Mouse (Mus musculus): ENCODE measurements around the gene Ntn3. TPM values are rescaled to one million over a fixed set of nuclear protein-coding genes. Genes with fewer than 3 reads are reported as not detected.
A peak's percentile ranks its signal among the peaks of the same experiment; 100 is the strongest.

Gene Ntn3
- polyA plus RNA-seq, 1 experiment from 2014 or later, result 0.29 TPM

DNA sequence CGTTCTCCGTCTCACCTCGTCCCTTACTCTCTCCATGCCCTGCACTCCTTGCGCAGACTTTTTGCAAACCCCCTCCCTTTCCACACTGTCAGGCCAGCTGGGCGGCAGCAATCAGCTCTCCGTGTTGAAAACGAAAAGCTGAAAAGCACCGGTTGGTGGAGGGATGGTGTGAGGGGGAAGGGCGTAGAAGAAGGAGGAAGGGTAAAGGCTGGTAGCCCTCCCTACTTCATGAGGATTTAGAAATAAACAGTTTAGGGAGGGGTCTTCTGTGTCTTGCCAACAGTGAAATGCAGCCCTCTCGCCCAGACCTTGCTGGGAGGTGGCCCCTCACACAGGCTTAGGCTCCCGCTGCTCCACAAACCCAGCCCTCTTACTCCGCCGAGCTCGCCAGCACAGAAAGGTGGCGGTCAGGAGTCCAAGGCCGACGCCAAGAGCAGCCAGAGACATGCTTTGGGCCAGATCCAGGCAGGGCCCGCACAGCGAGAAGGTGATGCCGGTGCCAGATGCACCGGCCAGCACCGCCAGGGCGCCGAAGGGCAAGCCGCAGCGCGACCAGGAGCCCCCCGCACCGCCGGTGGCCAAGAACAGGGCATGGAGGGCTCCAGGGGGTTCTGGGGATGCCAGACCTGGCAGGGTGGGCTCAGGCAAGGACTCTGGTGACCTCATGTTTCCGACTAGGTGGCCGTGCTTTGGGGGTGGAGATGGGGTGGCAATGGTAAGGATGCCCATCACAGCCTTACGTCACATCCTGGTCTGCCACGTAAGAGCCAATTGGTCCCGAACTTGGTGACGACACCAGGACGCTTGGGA is 2.5 kb upstream of the Ntn3 start:
- DNase-seq (ENCODE audit: low spot score), result peak; percentile 34

DNA sequence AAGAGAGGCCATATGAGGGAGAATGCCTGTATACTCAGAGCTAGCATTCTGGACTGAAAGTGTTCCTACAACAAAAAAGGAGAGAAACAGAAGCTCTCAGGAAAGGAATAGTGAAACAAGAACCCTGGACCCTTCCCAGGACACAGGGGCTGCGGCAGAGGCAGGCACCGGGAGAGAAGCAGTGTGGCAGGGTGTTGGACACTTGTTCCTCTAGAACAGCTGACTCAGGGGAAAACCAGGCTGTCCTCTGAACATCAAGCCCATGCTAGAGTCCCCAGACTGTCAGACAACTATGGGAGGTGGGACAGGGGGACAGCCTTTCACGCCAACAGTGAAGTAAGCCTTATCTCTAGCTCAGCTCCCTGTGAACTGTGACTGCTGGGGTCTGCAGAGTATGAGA is 1.3 kb upstream of the Ntn3 start:
- no peak for DNase-seq (ENCODE audit: low spot score)

DNA sequence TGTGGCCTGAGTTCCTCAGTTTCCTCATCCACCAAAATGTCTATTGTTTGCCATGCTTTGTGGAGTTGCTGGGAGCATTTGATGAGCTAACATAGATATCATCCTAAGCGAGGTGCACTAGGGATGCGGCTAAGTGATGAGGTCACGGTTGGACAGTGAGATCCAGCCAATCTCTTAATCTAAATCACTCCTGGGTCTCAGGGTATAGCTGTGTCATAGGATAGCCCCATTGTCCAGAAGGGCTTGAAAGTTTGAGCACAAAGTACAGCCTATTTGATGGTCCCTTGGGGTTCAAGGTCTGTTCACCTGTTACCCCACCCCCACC is 547 bp upstream of the Ntn3 start:
- DNase-seq (ENCODE audit: low spot score), result no peak

DNA sequence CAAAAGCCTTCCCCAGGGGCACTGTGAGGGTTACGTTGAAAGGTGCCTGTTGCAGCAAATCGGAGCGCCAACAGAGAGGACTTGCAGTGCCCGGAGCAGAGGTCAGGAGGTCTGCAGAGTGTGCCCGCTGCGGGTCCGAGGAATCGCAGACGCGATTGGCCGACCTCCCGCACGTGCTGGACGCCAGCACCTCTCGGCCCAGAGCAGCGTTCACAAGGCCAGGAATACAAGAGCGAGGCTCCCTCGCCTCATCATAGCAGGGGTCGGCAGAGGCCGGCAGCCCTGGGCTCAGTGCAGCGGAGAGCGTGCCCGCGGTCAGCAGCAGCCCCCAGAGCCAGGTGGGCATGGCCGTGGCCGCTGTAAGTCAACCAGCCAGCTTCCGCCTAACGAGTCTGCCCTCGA is 689 bp downstream of the Ntn3 start:
- DNase-seq (ENCODE audit: low spot score), result no peak

DNA sequence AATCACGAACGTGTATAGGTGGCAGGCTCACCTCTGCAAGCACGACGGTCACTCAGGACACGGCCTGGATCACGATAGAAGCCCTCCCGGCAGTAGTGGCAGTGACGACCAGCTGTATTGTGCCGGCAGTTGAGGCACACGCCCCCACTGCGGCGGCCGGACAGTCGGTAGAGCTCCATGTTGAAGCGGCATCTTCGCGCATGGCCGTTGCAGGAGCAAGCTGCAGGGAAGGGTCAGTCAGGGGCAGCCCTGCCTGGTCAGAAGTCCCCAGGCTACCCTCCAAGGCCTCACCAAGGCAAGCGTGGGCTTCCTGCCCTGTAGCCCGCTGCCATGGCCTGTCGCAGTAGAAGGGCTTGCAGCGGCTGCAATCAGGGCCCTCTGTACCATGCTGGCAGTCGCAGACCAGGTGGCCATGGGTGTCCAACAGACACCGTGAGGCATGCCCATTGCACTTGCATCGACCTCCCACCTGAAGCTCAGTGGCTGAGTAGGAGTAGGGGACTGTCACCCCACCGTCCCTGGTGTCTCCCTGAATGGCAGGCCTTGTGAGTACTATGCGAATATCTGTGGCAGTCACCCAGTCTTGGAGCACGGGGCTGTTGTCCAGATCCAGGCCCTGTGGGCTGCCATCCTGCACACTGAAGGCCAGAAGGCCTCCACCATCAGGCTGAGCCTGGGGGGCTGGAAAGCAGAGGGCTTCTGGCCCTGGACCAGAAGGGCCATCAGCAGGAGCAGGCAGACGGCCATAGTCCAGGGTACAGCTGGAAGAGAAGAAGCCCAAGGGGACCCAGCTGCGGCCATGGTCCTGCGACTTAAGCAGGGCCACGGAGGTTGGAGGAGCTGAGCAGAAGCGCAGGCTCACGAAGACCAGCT is 1.3 kb downstream of the Ntn3 start:
- no peak for DNase-seq (ENCODE audit: low spot score)

DNA sequence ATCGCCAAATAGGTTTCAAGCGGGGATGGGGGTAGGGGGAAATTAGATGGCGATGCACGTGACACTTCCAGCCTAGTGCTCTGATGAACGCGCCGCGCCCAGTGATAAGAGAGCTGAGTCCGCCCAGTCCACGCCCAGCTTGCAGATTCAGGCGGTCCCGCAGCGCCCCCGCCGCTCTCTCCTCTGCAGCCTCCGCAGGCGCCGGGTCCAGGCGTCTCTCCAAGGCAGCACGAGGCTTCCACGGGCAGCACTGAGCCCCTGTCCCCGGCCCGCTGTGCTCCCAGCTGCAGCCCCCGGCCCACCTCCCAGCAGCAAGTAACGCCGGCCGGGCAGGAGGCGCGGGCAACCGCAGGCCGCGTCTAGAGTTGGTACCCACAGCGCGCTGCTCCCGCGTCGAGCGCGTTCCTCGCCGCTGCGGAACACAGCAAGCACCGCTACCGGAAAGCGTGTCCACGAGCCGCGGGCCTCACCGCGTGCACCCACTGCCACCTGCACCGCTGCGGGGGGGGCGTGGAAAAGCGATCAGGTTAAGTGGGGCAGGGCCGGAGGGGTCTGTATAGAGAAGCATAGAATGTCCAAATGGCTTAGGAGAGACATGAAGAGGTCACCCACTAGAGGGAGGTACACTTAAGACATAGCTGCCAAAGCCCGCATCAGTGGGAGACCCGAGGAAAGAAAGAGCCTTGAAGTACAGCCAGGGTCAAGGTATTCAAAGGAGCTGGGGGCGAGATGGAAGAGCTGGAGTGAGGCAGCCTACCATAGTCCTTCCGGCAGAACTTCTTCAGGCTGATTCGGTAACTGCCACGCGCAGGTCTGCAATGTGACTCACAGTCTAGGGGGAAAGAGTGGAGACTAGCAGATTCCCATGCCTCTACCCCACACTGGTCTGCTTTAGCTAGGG is 2.6 kb downstream of the Ntn3 start:
- DNase-seq (ENCODE audit: low spot score), result peak; percentile 33

DNA sequence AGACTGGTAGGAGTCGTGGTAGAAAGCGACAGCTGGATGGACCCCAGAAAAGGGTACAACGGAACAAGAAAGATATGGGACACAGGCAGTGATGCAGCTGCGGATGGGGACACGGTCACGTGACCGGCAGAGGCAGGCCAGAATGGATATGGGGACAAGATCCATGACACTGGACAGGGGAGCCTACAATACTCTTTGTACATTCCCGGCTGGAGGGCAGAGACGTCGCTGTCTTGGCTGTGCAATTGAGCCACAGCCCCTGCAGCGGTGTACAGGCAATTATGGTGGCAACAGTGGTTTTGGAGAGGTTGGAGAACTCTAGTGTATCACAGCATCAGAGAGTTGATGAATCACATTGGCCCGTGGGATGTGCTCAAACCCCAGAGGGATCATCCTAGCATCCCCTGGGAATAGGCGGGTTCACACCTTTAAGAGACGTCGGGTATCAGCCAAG is 3.4 kb downstream of the Ntn3 start:
- DNase-seq (ENCODE audit: low spot score), result peak; percentile 21

DNA sequence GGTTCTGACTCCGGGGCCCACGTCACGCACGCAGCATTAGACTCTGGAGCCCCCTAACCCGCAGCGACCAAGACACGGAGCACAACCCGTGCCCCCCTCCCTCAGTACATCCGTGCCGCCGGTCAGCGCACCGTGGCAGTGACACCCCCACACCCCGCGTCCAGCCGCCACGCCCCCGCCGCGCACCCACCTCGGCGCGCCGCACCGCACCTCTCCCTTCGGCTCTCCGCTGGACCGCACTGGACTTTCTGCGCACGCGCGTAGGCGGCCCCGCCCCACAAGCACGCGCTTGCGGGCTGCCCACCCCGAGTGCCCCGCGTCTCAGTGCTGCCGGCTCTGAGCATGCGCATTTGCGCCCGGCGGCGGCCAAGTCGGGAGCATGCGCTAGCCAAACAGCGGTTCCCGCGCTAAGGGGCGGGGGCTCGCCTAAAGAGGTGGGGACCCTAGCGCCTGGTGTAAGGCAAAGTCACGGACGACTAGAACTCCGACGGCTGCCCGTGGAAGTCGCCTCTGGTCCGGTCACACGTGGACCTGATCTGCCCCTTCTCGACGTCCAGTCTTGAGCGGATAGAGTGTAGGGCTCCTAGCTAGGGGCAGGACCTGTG is 3.9 kb downstream of the Ntn3 start, which contains the start of gene Tbc1d24:
TSS of gene Tbc1d24 (minus strand) at position 279 of the 605 bp plus-strand sequence.
- peak; percentile 87 for DNase-seq (ENCODE audit: low spot score)

DNA sequence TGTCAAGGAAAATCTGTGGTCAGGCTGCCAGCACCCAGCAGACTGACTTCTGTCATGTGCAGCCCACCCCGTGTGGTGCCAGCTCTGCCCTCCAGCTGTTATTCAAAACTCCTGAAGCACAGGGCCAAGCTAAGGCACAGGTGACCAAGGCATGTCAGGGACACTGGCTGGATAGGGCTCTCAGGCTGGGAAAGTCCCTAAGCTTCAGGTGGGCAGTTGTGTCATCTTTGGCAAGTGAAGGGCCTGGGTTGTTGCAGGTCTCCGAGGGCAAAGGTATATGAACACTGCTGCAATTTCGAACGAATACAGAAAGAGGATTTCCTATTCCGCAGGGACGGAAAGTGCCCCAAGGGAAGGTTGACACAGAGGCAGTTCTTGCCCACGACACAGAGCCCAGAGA is 4.5 kb downstream of the Ntn3 start:
- no peak for DNase-seq (ENCODE audit: low spot score)

DNA sequence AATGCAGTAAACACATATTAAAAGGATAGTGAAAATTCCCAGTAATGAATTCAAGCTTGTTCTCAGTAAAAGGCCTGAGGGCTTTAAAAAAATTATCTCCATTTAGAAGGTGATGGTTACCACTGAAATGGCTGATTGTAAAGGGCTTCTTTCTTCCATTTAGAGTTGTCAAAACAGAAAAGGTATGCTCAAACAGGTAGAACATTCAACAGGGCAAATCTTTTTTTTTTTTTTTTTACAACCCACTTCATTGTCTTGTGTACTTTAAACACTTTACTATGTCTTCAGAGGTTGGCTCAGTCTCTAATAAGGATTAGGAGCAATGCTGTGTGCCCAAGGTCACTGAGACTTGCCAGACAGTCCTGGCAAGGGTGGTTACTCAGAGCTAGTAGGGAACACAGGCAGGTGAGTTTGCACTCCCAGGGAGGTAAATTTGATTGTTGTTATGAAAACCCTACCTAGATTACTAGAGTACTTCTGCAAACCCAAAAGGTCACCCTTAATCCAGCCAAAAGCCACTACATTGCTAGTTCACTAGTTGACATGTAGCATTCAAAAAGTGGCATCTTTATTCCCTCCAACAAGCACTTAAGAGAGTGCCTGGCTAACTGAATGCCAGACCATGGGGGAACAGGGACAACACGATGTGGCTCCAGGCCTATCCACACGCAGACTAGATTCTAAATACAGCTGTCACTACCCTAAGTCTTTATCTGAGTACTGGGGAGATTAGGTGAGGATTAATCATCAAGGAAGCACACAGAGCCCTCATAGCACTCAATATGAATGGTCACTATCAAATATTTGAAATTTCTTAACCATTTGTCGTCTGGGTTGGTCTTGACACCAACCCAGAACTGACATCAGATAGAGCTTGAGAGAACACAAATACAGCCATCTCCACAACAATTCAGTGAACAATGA is 5.5 kb downstream of the Ntn3 start:
- no peak for DNase-seq (ENCODE audit: low spot score)

DNA sequence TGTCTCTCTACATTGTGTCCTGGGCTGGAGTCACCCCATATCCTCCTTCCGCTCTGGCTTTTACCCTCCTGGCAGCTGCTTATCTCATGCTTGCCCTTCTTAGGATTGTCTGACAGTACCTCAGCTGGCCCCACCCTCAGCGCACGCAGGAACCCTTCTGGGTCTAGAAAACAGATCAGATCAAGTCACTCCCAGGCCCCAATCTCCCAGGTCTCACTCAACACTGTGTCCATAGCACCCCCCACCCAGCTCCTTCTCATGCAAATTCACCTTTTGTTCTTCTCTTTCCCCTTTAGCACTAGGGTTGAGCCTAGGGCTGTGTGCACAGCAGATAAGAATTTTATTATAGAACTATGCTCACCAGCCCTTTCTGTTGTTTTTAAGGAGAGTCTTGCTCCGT is 6.3 kb downstream of the Ntn3 start:
- no peak for DNase-seq (ENCODE audit: low spot score)

DNA sequence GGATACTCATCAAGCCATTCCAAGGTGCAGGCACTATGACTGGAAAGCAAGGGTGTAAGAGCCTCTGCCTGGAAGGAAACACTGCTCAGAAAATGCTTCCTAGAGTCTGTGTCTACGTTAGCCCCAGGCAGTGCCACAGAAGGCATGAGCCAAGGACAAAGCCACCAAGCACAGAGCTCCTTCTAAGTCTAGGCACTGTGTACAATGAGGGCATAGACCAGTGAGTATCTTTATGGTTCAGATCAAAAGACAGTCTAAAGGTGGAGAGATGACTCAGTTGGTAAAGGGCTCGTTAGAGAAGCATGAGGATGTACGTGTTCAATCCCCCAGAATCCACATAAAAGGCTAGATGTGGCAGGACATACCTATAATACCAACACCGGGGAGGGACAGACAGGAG is 8.2 kb downstream of the Ntn3 start:
- DNase-seq (ENCODE audit: low spot score), result no peak

DNA sequence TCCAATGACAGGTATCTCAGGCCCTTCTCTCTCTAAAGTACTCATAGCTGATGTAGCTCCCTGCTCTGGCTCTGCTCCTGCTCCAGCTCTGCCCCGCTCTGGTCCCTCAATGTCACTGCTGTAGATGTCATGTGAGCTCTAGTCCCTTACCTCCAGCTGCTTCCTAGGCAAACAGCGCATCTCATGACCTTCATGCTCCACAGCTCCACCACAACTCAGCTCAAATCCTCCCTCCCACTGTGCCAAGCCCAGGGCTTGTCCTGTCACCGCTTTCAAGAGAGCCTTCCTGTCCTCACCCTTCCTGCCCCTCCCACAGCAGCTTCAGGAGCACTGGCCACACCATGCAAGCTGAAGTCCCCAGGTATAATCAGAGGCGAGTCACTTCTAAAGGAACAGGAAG is 9.6 kb downstream of the Ntn3 start:
- no peak for DNase-seq (ENCODE audit: low spot score)

DNA sequence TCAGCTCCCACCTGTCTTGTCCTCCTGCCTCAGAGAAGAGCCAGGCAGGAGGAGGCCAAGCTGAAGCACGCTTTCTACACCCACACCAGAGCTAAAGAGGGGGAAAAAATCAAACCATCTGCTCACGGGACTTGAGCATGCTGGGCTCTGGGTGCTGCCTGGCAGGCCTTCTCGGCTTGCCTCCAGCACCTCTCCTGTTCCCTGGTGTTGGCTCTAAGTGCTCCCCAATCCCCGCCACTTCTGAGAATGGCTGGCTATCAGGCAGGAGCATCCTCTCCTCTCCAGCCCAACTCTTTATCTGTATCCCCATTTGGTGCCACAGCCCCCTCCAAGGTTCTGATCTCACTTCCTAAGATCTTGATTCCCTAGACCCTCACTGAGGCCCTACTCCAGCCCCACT is 10.1 kb downstream of the Ntn3 start:
- DNase-seq (ENCODE audit: low spot score), result no peak

DNA sequence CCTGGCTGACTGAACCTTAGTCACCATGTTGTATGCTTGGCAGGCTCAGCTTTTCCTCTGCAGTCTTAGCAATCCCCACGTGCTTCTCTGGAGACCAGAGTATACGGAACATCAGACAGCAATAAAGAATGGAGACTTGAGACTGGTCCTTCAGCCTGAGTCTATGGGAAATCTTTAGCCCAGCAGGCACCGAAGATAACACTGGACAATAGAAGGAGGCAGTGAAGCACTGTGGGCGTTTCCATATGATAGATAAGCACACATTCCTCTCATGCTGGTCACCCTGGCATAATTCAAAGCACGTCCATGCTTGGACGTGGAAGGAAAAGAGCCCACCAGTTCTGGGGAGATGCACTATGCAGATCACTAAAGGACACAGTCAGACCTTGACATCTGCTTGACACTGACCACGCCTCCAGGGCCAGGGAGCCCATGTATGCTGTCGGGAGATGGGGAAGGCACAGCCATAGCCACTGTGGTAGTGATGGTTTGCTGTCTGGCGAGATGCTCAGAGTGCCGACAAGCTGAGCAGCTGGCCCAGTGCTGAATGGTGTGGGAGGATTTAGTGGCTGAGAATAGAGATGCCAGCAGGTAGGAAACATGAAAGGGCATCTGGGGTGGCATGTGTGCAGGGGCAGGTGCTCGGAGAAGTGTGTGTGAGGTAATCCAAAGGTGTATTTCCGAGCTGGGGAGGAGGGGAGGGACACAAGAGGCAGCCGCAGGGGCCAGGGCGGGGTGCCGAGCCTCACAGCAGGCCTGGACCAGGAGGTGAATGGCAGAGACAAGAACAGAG is 12.1 kb downstream of the Ntn3 start:
- no peak for DNase-seq (ENCODE audit: low spot score)

DNA sequence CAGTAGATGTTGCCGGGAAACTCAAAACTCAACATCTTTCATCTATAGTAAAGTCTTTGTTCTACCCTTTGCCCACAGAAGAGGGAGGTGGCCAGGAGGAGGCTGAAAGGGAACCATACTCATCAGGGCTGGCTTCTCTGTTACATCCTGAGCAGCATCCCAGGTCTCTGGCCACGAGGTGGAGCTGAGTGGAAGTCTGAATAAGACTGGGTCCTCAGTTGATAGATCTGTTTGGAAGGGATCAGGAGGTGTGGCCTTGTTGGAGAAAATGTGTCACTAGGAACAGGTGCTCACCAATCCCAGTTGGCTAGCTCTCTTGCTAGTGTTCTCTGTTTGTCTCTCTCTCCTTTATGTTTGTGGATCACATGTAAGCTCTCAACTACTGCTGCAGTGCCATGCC is 14.0 kb downstream of the Ntn3 start:
- DNase-seq (ENCODE audit: low spot score), result no peak

DNA sequence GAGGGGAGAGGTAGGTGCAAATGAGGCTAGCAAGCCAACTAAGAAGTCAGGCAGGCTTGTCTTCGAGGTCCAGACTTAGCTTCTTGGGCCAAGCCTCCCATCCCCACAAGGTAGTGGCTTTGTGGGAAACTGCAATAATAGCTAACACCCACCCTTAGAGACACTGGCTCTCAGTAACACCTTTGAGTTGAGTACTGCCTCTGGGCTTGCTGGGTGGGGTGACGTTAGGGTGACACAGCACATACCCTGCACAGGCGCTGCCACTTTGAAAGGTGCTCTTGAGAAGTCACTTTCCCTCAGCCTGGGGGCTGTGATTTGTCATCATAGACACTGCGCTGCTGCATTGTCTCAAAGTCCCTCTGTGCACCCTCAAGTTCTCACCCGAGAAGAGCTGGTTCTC is 15.6 kb downstream of the Ntn3 start:
- no peak for DNase-seq (ENCODE audit: low spot score)

DNA sequence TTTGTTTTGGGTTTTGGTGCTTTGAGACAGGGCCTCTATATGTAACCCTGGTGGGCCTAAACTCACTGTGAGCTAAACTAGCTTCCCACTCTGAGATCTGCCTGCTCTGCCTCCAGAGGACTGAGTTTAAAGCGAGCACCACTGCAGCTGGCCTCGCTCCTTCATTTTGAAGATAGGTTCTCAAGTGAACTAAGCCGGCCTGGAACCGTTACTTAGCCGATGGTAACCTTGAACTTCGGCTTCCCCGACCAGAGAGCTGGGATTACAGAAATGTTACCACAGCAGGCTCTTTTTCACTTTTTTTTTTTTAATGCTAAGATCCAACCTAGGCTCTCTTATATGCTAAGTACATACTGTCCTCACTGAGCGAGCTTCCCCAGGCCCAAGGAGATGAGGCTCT is 16.1 kb downstream of the Ntn3 start:
- no peak for DNase-seq (ENCODE audit: low spot score)

DNA sequence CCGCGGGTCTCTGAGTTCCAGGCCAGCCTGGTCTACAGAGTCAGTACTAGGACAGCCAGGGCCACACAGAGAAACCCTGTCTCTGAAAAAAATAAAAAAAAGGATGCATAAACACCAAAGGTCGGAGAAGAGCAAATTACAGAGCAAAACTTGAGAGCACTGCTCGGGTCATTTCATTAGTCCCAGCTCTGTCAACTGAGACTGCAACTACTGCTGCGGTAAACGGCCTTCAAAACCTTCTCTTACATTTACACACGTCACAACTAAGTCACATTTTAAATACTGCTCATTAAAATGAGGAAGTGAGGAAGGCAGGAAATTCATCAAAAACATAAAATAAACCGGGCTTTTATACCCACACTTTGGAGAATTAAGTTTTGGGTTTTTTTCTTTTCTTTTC is 16.5 kb downstream of the Ntn3 start:
- no peak for DNase-seq (ENCODE audit: low spot score)

Measured in thymus, postnatal 0 days (tissue).